Mouse (Mus musculus) brain, embryonic 18.5 days (tissue): ENCODE data around the gene Casz1.

Experiments used
- DNase-seq: peaks from one replicate; pipeline ENCODE4 v3.0.0-alpha.2; 2012; ENCODE audit warnings: low read depth, low spot score

Gene Casz1

DNA sequence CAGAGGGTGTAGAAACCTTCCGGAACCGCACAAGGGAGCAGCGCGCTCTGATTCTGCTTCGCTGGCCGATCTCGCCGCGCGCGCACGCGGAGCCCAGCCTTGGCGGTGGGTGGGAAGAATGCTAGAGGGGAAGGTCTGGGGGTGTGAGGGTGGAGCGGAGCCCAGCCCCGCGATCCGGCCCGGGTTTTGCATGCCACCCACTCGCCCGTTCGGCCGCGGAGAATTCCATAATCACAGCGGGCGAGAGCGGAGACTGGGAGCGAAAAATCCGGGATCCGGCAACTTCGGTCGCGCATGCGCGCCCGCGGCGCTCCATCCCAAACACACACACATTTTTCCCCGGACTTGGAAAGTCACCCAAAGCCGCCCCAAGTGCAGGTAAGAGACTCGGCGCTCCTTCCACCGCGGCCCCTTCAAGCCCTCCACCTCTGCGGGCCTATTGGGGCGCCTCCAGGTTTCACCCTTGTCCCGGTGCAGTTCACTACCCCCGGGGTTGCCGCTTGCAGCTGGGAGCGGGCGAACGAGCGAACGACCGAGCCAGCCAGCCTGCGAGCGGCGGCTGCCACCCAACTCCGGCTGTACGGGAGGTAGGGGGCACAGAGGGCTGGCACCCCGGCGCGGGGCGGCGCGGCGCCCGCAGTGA, at the start of gene Casz1:
Gene Casz1, plus strand, starts transcription at position 293 of the 643 bp plus-strand sequence.
- DNase-seq: peak; percentile 78

DNA sequence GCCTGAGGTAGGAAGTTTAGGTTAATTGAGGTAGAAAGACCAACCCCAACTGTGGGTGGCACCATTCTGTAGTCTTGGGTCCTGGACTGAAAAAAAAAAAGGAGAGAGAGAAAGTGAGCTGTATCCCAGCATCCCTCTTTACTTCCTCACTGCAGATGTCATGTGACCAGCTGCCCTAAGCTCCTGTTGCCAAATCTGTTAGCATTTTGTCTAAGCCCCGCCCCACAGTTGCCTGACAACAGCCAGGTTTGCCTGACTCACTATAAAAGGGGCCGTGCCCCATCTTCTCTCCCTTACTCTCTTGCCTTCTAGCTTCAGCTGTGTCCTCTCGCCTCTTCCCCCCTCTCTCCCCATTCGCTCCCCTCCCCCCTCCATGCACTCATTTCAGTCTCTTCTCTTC, 45.4 kb upstream of the Casz1 start:
- no peak for DNase-seq

GRCm38 (mm10) chr4:148760152-148760551, 44.1 kb upstream of the Casz1 start:
- no peak for DNase-seq

DNA sequence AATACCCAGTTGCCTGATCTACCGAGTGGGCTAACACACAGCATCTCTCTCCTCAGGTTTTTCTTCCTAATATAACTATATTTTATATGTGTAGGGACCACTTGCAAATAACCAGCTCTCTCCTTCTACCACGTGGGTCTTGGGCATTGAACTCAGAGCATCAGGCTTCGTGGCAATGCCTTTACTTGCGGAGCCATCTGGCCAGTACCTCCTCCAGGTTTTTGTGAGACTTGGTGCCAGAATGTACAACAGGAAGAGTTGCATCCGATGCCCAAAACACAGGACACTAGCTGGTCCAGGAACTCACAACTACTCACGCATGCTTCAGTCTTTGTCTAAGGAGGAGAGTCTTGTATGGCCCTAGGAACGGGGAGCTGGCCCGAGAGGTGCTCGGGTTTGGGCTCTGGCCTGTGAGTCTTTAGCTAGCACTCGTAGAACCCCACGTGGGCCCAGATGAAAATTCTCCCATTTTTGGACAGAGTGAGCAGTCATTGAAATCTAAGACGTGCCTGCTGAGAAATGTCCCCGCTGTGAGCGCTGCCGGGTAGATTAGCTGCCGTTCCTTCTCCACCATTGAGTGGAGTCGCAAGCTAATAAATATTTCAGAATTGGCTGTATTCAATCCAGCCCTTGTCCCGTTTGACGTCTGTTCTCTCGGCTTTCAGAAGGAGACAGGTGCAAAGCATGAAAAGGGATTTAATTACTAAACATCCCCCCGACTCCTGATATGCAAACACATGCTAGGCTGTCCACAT, 38.0 kb upstream of the Casz1 start:
- DNase-seq: no peak

DNA sequence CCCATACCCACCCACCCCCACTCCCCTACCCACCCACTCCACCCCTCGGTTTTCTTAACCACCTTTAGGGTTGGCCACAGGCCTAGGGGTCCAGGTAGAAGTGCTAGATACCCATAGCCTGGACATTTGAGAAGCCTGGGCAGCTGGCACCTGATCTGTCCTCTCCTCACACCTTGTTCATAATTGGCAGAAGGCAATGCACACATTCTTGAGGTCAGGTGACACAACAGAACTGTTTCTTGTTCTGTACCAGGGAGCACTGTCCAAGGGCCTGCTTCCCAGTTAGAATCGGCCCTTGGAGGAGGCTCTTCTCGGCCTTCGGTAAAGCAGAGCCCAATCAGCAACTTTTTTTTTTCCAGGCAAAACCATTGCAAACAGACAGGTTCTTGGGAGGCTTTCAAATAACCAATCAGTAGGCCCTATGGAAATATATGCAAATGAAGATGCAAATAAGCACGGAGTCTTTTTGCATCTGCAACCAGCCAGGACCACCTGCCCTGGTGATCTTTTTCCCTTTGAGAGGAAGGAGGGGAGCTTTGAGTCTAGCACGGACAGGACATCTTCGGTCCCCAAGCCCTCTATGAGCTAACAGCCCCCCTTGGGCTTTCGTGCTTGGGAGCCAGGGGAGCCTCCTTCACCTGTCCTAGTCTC, 36.4 kb upstream of the Casz1 start:
- DNase-seq: no peak

DNA sequence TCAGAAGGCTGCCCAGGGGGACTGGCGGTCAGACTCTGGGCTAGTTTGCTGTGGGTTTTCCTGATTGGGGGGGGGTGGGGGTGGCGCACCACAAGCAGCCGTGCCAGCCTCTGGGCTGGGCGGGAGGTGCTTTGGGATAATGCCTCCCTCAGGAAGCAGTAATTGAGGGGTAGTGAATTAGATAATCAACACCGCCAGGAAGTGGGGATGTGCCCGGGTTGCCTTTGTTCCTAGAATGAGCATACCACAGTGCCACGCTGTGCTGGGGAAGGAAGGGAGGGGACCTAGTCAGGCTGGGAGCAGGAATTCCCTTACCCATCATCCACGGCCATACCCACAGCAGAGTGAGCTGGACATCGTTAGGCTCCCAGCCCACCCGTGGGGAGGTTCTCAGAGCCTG, 35.6 kb upstream of the Casz1 start:
- DNase-seq: no peak

- DNase-seq: no peak
These were observed 33.4 kb upstream of the Casz1 start for GRCm38 (mm10) chr4:148770582-148771408.

GRCm38 (mm10) chr4:148771409-148771929, 32.8 kb upstream of the Casz1 start:
- no peak for DNase-seq

- no peak for DNase-seq
These were observed 31.6 kb upstream of the Casz1 start for GRCm38 (mm10) chr4:148772658-148773057.

DNA sequence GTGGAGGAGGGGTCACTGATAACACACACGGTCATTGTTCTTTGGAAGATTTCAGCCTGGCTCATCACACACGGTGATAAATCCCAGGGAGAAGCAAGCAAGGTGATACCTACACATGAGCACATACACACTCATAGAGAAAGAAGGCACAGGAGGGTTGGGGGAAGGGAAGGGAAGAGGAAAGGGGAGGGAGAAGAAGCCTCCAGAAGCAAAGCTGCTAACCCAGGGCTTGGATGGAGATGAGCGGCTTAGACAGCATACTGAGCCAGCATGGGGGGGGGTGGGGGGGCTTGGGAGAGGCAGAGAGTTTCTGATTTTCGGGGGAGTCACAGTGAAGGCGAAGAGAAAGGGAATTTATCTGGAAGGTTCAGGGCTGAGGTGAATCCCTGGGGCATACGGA, 30.2 kb upstream of the Casz1 start:
- no peak for DNase-seq

DNA sequence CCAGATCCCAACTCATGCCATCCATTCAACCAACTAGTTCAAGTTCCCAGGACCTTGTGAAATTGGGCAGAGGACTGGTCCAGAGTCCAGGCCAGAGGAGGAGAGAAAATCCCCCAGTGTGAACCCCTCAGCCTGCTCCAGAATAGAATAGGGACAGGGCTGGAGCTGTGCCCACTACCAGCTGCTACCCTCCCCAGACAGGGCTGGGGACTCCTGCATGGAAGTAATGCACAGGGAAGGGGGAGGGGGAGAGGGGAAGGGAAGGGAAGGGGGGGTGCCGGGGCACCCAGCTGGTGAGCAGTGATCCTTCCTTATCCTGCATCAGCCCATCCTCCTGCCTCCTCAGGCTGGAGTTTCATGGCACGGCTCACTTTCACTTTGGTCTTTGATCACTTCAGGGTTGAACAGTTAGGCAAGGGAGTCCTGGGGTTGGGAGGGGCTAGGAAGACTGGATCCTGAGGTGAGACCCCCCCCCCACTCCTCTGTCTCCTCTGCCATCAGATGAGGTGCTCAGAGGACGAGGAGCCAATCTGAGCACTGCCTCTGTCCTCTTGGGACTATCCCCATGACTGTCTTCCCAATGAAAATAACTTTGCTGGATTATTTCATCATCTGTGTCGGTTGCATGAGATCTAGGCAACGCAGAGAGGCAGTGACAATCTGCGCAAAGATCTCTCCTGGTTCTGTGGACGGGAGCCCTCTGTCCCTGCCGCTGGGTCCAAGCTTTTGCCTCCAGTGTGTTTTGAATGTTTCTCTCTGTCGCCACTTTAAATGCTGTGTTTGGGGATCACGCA, 28.6 kb upstream of the Casz1 start:
- DNase-seq: no peak

DNA sequence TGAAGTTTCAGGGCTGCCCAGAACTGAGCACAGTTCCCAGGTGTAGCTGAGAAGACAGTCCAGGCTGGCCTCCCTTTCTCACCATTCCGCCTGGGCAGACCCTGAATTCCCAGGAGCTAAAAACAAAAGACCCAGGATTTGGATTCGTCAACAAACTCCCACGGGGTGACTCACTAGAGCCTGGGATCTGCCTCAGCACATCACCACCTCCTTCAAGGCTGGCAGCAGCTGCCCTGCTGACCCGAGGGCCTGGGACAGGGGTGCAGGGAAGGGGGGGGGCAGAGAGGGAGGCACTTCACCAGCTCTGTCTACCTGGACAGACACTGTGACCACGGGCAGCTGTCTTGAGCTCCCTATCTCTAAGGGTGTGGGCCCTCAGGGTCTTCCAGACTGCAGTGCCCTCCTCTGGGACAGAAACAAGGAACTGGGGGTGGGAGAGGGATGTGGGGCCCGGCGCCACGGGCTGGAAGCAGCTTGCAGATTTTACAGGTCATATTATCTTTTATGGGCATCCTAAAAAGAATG, 24.1 kb upstream of the Casz1 start:
- DNase-seq: no peak

GRCm38 (mm10) chr4:148781516-148781915, 22.7 kb upstream of the Casz1 start:
- DNase-seq: no peak

- no peak for DNase-seq
These were observed 21.3 kb upstream of the Casz1 start for GRCm38 (mm10) chr4:148782880-148783279.

DNA sequence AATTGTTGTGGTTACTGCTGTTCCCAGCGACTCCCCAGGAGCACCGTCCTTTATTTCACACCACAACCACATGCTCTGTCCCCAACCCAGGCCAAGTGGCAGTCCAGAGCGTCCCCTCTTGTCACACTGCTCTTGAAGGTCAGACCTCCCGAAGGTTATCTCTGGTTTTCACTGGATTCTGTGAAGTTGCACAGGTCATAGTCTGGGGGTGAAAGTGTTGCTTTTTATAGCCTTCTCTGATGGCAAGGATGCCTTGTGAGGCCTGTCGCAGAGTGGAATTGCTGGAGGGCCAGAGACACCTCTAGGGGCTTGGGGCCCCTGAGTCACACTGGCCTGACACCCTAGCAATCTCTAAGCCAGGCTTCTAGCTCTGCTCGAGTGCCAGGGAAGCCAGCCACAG, 20.5 kb upstream of the Casz1 start:
- DNase-seq: no peak

GRCm38 (mm10) chr4:148785053-148785567, 19.1 kb upstream of the Casz1 start:
- DNase-seq: no peak

DNA sequence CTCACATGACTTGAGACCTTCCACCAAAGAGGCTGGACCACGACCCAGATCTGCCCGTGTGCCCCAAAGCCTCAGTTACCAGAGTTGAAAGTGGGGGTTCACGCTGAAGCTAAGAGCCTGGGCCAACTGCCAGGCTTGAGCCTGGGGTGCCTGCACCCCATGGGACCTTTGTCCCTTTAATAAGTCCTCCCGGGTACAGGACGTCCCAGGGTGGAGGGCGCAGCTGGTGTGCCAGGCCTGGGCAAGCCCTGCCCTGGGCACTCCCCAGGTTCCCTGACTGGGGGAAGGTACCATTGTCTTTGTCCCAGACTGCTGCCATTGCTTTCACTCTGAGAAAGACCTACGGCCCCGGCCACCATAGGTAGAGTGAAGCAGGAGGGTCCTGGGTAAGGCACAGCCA, 18.2 kb upstream of the Casz1 start:
- no peak for DNase-seq

DNA sequence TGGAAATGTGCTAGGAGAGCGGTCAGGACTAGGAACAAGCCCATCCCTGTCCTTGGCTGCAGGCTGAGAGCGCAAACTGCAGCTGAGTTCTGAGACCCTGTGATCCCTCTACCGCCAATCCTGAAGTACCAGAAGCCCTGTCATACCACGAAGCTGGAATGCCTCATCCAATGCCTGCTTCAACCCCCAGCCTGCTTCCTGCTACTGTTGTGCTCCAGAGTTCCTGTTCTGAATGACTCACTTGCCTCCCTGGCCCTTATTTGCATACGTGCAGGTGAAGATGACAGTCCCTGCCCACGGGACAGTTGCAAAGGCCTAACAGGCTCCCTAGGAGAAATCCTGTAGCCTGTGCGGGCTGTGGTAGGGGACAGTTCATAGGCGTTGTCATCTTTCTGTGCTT, 13.3 kb upstream of the Casz1 start:
- DNase-seq: no peak

GRCm38 (mm10) chr4:148795038-148795437, 9.2 kb upstream of the Casz1 start:
- DNase-seq: no peak
